Mouse (Mus musculus) left cerebral cortex, postnatal 36 days (tissue): Measurements from ENCODE around the gene Tsnaxip1. TPM values are rescaled to one million over a fixed set of nuclear protein-coding genes. Genes with fewer than 3 reads are reported as not detected.

Experiments
- DNase-seq, 2 experiments: peaks; one replicate each; pipeline ENCODE4 v3.0.0; 2021 to 2022; ENCODE audit warnings: low spot score in 2 of 2, mixed read lengths in 1 of 2
- intact Hi-C: fragments of 180-260 bp; cut with DNase I; formaldehyde crosslinking; loops from one replicate; pipeline ENCODE4 v1.15.1; 2025
- total RNA-seq, 2 experiments: library from RNA; stranded (reverse); gene quantifications; 2 replicates each; pipeline ENCODE4 v1.2.3; 2021

Gene Tsnaxip1
- total RNA-seq, result not detected

- DNase-seq, result peak; percentile 93 to 97
- intact Hi-C loops, result loop anchor here (10.0 kb wide), 1 partner anchor 112 kb away; no protein-coding TSS in a partner anchor
These were observed at the start of gene Tsnaxip1, which contains the start of gene Ranbp10 for GRCm38 (mm10) chr8:105826861-105827848. Gene Tsnaxip1 (plus strand): TSS chr8:105827731. Gene Ranbp10 (minus strand): TSS chr8:105827350.

- no peak for DNase-seq
- intact Hi-C loops, result no loop called here
These were observed 49.7 kb upstream of the Tsnaxip1 start for GRCm38 (mm10) chr8:105777833-105778232.

GRCm38 (mm10) chr8:105780298-105780697, 47.2 kb upstream of the Tsnaxip1 start:
- DNase-seq, result no peak
- intact Hi-C loops, result no loop called here

GRCm38 (mm10) chr8:105788241-105788640, 39.3 kb upstream of the Tsnaxip1 start:
- no peak for DNase-seq
- intact Hi-C loops, result no loop called here

GRCm38 (mm10) chr8:105788927-105789326, 38.6 kb upstream of the Tsnaxip1 start:
- DNase-seq, result no peak
- intact Hi-C loops, result no loop called here

- intact Hi-C loops, result no loop called here
- DNase-seq, result no peak
These were observed 37.9 kb upstream of the Tsnaxip1 start for GRCm38 (mm10) chr8:105789626-105790025.

GRCm38 (mm10) chr8:105793331-105793730, 34.2 kb upstream of the Tsnaxip1 start:
- intact Hi-C loops, result no loop called here
- DNase-seq, result no peak

GRCm38 (mm10) chr8:105794009-105794598, 33.4 kb upstream of the Tsnaxip1 start:
- intact Hi-C loops, result no loop called here

GRCm38 (mm10) chr8:105795785-105796184, 31.7 kb upstream of the Tsnaxip1 start:
- DNase-seq, result no peak
- intact Hi-C loops, result no loop called here

More at GRCm38 (mm10) chr8:105794009-105794598, 33.4 kb upstream of the Tsnaxip1 start:
- no peak for DNase-seq

GRCm38 (mm10) chr8:105798408-105798807, 29.1 kb upstream of the Tsnaxip1 start:
- intact Hi-C loops, result no loop called here
- no peak for DNase-seq

- peak in 1 of 2 experiments; percentile 21 for DNase-seq
- intact Hi-C loops, result no loop called here
These were observed 28.3 kb upstream of the Tsnaxip1 start for GRCm38 (mm10) chr8:105799091-105799812.

- no peak for DNase-seq
- intact Hi-C loops, result no loop called here
These were observed 26.2 kb upstream of the Tsnaxip1 start for GRCm38 (mm10) chr8:105801153-105801904.

GRCm38 (mm10) chr8:105804797-105805196, 22.7 kb upstream of the Tsnaxip1 start:
- intact Hi-C loops, result no loop called here
- no peak for DNase-seq

- DNase-seq, result no peak
- intact Hi-C loops, result no loop called here
These were observed 22.2 kb upstream of the Tsnaxip1 start for GRCm38 (mm10) chr8:105805346-105805745.

GRCm38 (mm10) chr8:105805964-105806363, 21.6 kb upstream of the Tsnaxip1 start:
- intact Hi-C loops, result no loop called here
- DNase-seq, result no peak

- no peak for DNase-seq
- intact Hi-C loops, result no loop called here
These were observed 19.8 kb upstream of the Tsnaxip1 start for GRCm38 (mm10) chr8:105807766-105808165.

- intact Hi-C loops, result no loop called here
- no peak for DNase-seq
These were observed 19.1 kb upstream of the Tsnaxip1 start for GRCm38 (mm10) chr8:105808480-105808879.

- intact Hi-C loops, result no loop called here
- no peak for DNase-seq
These were observed 17.2 kb upstream of the Tsnaxip1 start for GRCm38 (mm10) chr8:105810245-105810786.

GRCm38 (mm10) chr8:105811061-105811460, 16.5 kb upstream of the Tsnaxip1 start:
- DNase-seq, result no peak
- intact Hi-C loops, result no loop called here
